In the genomic region with DNA sequence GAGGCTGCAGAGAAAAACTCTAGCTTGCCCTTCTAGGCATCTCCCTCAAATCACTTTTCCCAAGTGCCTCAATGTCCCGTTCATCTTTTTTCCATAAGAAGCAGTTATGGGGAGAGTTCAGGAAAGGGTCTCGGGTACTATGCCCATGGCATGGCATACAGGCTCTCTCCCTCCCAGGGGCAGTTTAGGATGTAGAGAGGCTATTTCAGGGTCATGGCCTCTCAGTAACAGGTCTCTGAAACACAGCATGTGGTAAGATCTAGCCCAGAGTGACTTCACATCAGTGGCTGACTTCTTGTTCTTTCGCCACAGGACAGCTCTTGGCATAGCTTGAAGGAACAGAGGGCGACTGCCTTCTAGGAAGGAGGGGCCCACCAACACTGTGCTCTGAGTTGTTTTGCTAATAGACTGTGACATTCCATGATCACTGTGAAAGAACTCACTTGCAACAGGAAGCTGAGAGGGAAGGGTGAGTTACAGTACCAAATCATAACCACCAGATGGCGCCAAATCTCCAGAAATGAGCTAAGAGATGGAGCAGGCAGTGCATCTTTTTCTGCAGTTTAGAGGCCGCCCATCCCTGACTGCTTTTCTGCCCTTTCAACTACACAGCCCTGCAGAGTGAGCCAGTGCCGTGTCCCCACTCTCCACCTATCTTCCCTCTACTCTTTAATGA, we compare ENCODE assay signal across 8 mouse cellular contexts.
DNase-seq lines count a peak whose midpoint lies in the region; ATAC-seq lines count a peak whose summit lies in the region.

No protein-coding gene starts in this region.

- H3K4me2 ChIP-seq in hindbrain, embryonic 14.5 days (replicated peaks), result no peak overlapping the region

- peak; percentile 82 for ATAC-seq in hindbrain, embryonic 14.5 days (ENCODE audit: low FRiP score)
- ATAC-seq in erythroid progenitor cell, adult 5-6 weeks (replicated peaks; ENCODE audit: low FRiP score, poor library complexity, severe bottlenecking), result no peak

- H3K36me3 ChIP-seq in hindbrain, embryonic 14.5 days (replicated peaks; ENCODE audit: control insufficient read depth, insufficient read depth), result no peaks in the 10 kb centered on the region

- no peaks in the 10 kb centered on the region for H3K4me1 ChIP-seq in hindbrain, embryonic 14.5 days (replicated peaks; ENCODE audit: control insufficient read depth, insufficient read depth, low read length)

- peak; percentile 93 for DNase-seq in ZHBTc4 (ENCODE audit: low read depth, low spot score)
- DNase-seq in cerebellum, adult 9-11 months, result peak; percentile 78
- DNase-seq in frontal cortex, adult 2 months (ENCODE audit: extremely low spot score in 1 of 2, low spot score in 1 of 2), result peak; percentile 52 to 88
- DNase-seq in hindbrain, embryonic 14.5 days (ENCODE audit: low spot score), result peak; percentile 94
- peak; percentile 57 to 79 for DNase-seq in layer of hippocampus, postnatal 25 days (ENCODE audit: extremely low spot score in 1 of 2, low spot score in 1 of 2)
- DNase-seq in lung, postnatal 4 days, result peak; percentile 58 to 76
- DNase-seq in right cerebral cortex, postnatal 25 days, result peak; percentile 66

- WGBS in hindbrain, embryonic 14.5 days, result 13% methylated on average over 7 of the region's 7 CpGs

- H3K4me3 ChIP-seq in hindbrain, embryonic 14.5 days (replicated peaks; ENCODE audit: low read length), result no peak overlapping the region

- H3K27ac ChIP-seq in hindbrain, embryonic 14.5 days, result 0 out of 2 replicates have a peak overlapping the region, but pooled peaks have one; percentile 26

- no peak overlapping the region for H3K9ac ChIP-seq in hindbrain, embryonic 14.5 days

- no peaks in the 10 kb centered on the region for H3K9me3 ChIP-seq in hindbrain, embryonic 14.5 days (ENCODE audit: control insufficient read depth, low read length)

- no peaks in the 10 kb centered on the region; the same call in 1 of the 2 replicates for H3K27me3 ChIP-seq in hindbrain, embryonic 14.5 days (ENCODE audit: control insufficient read depth, insufficient read depth, low read length)
